Mouse (Mus musculus) liver, adult (tissue): Measurements from ENCODE around the gene 4930433I11Rik.
"Not testable (repeated sequence)": the region's sequence is repeated elsewhere in the genome, so short reads cannot be mapped to it uniquely, and the experiment has no call there.

Source experiments
- GATA4 ChIP-seq: IDR thresholded peaks from 2 replicates; pipeline ENCODE4 v1.6.1; 2014; ENCODE audit warnings: mild to moderate bottlenecking, low read length; ENCODE audit not compliant: insufficient replicate concordance

Gene 4930433I11Rik

DNA sequence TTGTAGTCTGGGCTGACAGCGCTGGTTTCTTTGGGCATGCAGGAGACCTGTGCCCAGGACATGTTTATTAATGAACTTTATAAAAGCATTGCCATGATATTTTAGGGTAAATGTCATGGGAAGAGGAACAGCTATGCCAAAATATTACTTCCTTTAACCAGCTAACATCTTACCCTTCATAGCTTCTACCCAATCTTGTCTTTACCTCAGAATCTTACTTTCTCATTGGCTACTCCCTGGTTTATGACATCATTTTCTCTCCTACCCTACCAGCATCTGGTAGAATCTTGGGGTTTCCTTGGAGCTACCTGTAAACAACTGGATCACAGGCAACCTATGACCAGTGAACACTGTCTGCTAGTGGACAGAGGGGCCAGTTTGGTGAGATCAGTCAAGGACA is at the start of gene 4930433I11Rik:
Gene 4930433I11Rik, plus strand, starts transcription at position 301 of the 400 bp plus-strand sequence.
- no peak for TF ChIP-seq GATA4

GRCm38 (mm10) chr7:40939371-40939770 is 48.0 kb upstream of the 4930433I11Rik start:
- no peak for TF ChIP-seq GATA4

DNA sequence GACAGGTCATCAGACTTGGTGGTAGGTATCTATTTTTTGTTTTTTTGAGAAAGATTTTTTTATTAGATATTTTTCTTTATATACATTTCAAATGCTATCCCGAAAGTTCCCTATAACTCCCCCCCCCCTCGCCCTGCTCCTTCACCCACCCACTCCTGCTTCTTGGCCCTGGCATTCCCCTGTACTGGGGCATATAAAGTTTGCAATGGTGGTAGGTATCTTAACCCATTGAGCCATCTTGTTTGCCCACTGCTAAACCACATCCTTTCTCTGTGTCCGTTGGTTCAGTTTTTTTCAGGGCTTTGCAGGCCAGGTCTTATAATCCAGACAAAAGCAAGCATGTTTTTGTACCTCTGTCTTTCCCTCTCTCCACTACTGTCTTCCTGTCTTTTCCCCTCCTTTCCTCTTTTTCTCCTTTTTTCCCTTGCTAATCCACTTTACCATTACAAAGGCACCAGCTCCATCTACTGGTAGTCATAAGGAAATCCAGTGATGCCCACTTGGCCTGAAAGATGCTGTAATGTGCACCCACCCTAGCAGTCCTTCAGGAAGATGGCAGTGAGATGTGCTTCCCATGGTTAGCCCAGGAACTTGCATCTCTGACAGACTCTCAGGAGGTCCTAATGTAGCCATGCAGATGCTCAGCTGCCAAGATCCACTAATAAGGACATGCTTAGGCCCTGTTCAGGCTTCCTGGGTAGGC is 45.0 kb upstream of the 4930433I11Rik start:
- no peak for TF ChIP-seq GATA4

- TF ChIP-seq GATA4, result not testable (repeated sequence)
These were observed 45.1 kb downstream of the 4930433I11Rik start, which contains the start of gene Gm4884 for GRCm38 (mm10) chr7:41032419-41032818. Gene Gm4884, plus strand, starts transcription at chr7:41032719.
